Mouse (Mus musculus) heart, embryonic 16.5 days (tissue): ENCODE measurements at regions not wholly inside any gene's neighbourhood (a gene's known extent, or its start where the extent isn't known, plus 50 kb on each side); places are given as distances from the start of the nearest gene placed in this dataset.

Experiments
- ATAC-seq: fragments of 200-750 bp; cut with Nextera tagmentation; replicated peaks from 2 replicates; pipeline ENCODE4 v1.8.0; 2017; ENCODE audit warnings: moderate number of reproducible peaks; ENCODE audit not compliant: insufficient read depth, low FRiP score; ENCODE audit errors: extremely low read depth
- H3K27ac ChIP-seq: fragments of 300-500 bp; sonication (generic); 2 replicates; pipeline ENCODE4 v1.5.1; 2014; ENCODE audit warnings: mild to moderate bottlenecking, low read length, control low read depth, moderate library complexity
- H3K27me3 ChIP-seq: fragments of 300-500 bp; sonication (generic); 2 replicates; pipeline ENCODE4 v1.6.1; 2014; ENCODE audit warnings: low read length, mixed read lengths; ENCODE audit not compliant: control insufficient read depth, insufficient read depth
- H3K36me3 ChIP-seq: fragments of 300-500 bp; sonication (generic); 2 replicates; pipeline ENCODE4 v1.6.1; 2014; ENCODE audit not compliant: control insufficient read depth, insufficient read depth
- H3K4me1 ChIP-seq: fragments of 300-500 bp; sonication (generic); 2 replicates; pipeline ENCODE4 v1.6.1; 2014; ENCODE audit warnings: low read length, mixed read lengths; ENCODE audit not compliant: control insufficient read depth, insufficient read depth
- H3K4me2 ChIP-seq: fragments of 300-500 bp; sonication (generic); 2 replicates; pipeline ENCODE4 v1.6.1; 2014; ENCODE audit warnings: low read depth, mild to moderate bottlenecking, control low read depth, low read length
- H3K4me3 ChIP-seq: fragments of 300-500 bp; sonication (generic); 2 replicates; pipeline ENCODE4 v1.5.1; 2014; ENCODE audit warnings: mild to moderate bottlenecking, control low read depth, low read length
- H3K9ac ChIP-seq: fragments of 300-500 bp; sonication (generic); 2 replicates; pipeline ENCODE4 v1.6.1; 2014; ENCODE audit warnings: low read length, control low read depth
- H3K9me3 ChIP-seq: fragments of 300-500 bp; sonication (generic); replicated peaks from 2 replicates; pipeline ENCODE4 v1.6.1; 2016; ENCODE audit warnings: low read length; ENCODE audit not compliant: control insufficient read depth
- WGBS: fragments of 180-500 bp; shearing (Covaris S2); extraction: QIAGEN DNeasy Blood & Tissue Kit; methylation state at CpG from one replicate; pipeline ENCODE4 v1.1.7; 2014; 5-methylcytosine and 5-hydroxymethylcytosine counted together

DNA sequence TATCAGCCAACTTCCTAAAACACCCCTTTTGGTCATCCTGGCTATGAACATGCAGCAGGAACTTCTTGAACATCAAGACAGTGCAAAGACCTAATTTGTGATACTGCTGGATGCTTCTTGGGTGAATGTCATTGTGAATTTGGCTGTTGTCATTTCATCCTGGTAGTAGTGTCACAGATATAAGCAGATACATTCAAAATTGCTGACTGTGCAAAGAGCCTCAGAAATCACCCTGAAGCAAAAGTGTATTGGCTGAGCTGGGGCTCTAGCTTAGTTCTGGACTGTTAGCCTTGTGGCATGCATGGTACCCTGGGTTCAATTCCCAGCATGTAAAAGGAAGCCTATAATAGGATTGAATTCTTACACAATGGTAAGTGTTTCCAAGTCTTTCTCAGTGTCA is 590.1 kb upstream of the Id2 start:
- no peak overlapping the region for H3K27ac ChIP-seq
- no peaks in the 10 kb centered on the region for H3K27me3 ChIP-seq
- H3K9me3 ChIP-seq = no peaks in the 10 kb centered on the region
- no peaks in the 10 kb centered on the region for H3K36me3 ChIP-seq
- H3K4me2 ChIP-seq = no peak overlapping the region
- no peak for ATAC-seq
- no peak overlapping the region for H3K9ac ChIP-seq
- no peak overlapping the region for H3K4me3 ChIP-seq
- H3K4me1 ChIP-seq = no peaks in the 10 kb centered on the region

DNA sequence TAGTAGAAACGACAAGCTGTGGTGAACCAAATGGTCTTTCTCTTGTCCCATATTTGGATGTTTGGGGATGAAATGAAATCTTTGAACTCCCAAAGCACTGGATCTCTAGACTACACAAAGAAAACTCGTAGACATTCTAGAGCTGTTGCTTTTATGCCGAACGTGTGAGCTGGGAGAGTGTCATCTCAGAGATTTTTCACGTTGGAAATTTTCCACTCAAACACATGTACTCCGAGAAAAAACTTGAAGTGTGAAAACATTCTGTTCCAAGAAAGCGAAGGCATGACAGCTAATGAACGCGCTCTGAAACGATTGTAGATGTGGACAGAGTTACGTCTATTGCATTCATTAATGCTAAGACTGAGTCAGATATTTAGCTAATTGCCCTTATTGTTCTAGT is 579.7 kb upstream of the Id2 start:
- no peak overlapping the region for H3K4me2 ChIP-seq
- H3K9ac ChIP-seq = no peak overlapping the region
- no peaks in the 10 kb centered on the region for H3K27me3 ChIP-seq
- 84% methylated on average over 11 of the region's 11 CpGs for WGBS
- no peak for ATAC-seq
- no peaks in the 10 kb centered on the region for H3K9me3 ChIP-seq
- no peak overlapping the region for H3K27ac ChIP-seq
- H3K36me3 ChIP-seq = no peaks in the 10 kb centered on the region
- no peak overlapping the region for H3K4me3 ChIP-seq
- H3K4me1 ChIP-seq = no peaks in the 10 kb centered on the region

DNA sequence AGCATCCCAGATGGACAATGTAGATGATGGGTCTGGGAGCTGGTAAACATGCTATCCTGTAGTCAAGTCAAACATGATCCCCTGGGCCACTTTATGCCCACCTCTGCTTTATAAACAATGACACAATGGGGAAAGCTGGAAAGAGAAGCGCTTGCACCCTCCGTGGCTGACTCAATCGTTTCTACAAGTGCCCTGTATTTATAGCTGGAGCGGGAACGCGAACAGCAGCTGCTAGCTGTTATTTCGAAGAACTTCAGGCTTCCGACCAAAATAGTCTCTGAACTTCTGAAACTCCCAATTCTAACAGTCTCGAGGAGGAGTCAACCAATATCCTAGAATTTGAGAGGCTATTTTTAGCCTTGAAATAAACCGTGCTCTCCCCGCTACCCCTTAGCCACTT is 571.4 kb upstream of the Id2 start:
- Histone ChIP-seq H3K9ac (no peak overlapping the region), H3K9me3 (no peaks in the 10 kb centered on the region), H3K36me3 (no peaks in the 10 kb centered on the region), H3K27me3 (no peaks in the 10 kb centered on the region), H3K4me1 (no peaks in the 10 kb centered on the region), H3K4me3 (no peak overlapping the region), H3K27ac (no peak overlapping the region), H3K4me2 (no peak overlapping the region)
- ATAC-seq = no peak
- WGBS = 69% methylated on average over 11 of the region's 11 CpGs

DNA sequence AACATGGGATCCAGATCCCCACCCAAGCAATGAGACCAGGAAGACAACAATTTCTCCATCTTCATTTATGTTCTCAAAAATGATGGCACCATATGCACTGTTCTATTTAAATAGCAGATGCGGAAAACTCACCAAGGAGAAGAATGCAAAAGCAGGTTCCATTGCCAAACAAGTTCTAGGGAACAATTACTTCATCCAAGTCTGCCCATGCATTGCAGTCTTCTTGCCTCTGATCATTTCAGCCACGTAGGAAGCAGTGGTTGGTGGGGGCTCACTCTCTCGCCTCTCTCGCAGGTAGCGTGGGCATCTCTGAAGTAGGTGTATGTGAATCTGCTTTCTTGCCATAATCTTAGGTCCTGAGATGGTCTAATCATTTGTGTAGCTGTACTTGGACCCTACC is 557.5 kb upstream of the Id2 start:
- H3K4me2 ChIP-seq = no peak overlapping the region
- no peak overlapping the region for H3K4me3 ChIP-seq
- no peaks in the 10 kb centered on the region for H3K27me3 ChIP-seq
- H3K9ac ChIP-seq = no peak overlapping the region
- WGBS = 89% methylated on average over 5 of the region's 5 CpGs
- H3K9me3 ChIP-seq = peaks cover 3% of the 10 kb centered on the region; the same call in 1 of the 2 replicates
- no peaks in the 10 kb centered on the region for H3K4me1 ChIP-seq
- ATAC-seq = no peak
- H3K36me3 ChIP-seq = no peaks in the 10 kb centered on the region
- no peak overlapping the region for H3K27ac ChIP-seq

DNA sequence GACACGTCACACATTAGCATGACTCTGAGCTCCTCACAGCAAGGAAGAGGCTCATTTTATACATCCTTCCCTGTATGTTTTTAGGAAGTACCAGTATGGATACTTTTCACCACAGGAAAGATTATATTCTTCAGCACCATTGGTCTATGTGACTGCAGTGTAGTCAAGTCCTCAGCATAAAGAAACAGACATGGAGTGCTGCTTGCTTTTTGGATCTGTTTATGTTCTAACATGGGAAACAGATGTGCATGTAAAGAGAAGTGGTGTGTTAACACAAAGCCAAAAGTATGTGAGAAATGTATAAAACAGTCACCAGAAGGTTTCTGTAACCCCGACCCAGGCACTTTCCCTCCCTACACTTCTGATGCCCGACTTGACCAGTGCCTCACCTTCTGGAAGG is 553.3 kb upstream of the Id2 start:
- WGBS = 61% methylated on average over 3 of the region's 3 CpGs
- H3K27ac ChIP-seq = no peak overlapping the region
- H3K4me2 ChIP-seq = no peak overlapping the region
- no peaks in the 10 kb centered on the region for H3K36me3 ChIP-seq
- H3K4me3 ChIP-seq = no peak overlapping the region
- H3K4me1 ChIP-seq = no peaks in the 10 kb centered on the region
- H3K27me3 ChIP-seq = no peaks in the 10 kb centered on the region
- ATAC-seq = no peak
- H3K9me3 ChIP-seq = no peaks in the 10 kb centered on the region
- no peak overlapping the region for H3K9ac ChIP-seq

DNA sequence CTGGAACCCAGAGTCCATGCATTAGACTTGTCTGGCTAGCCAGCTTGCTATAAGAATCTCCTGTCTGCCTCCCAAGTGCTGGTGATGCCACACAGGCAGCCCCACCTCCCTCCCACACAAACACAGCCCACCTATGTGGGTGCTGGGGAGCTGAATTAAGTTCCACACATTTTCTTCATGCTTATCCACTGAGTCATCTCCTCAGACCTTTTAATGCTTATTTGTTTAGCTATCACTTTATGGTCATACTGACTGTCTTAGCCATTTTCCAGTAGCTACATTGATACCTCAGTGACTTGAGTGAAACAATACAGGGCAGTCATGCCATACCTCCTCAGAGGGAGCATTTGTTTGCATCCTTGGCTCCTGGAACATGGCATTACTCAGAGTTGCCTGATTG is 531.1 kb upstream of the Id2 start:
- H3K9ac ChIP-seq = no peak overlapping the region
- H3K36me3 ChIP-seq = no peaks in the 10 kb centered on the region
- H3K4me2 ChIP-seq = no peak overlapping the region
- no peaks in the 10 kb centered on the region for H3K27me3 ChIP-seq
- no peak for ATAC-seq
- H3K4me1 ChIP-seq = peaks cover 9% of the 10 kb centered on the region; the same call in 1 of the 2 replicates
- no peak overlapping the region for H3K27ac ChIP-seq
- H3K9me3 ChIP-seq = no peaks in the 10 kb centered on the region
- no peak overlapping the region for H3K4me3 ChIP-seq

DNA sequence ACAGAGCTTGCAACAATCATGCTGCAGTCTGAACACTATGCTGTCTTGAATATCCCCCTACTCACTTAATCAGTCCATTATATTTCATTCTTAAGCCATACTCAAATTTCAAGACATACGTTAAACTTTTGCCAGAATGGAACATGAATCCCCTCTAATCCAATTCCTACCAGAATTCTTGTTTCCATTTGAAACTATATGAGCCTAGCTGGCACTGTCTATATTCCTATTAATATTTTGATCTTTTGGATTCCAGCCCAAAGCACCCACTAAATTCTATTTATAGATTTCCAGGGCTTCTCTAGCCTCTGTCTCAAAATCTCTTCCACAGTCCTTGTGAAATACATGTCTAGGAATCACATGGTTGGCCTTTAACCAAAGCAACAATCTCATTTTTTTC is 528.9 kb upstream of the Id2 start:
- H3K27ac ChIP-seq = peak overlapping the region; percentile 39
- no peak overlapping the region for H3K4me3 ChIP-seq
- no peaks in the 10 kb centered on the region for H3K9me3 ChIP-seq
- no peak overlapping the region for H3K4me2 ChIP-seq
- no peak overlapping the region for H3K9ac ChIP-seq
- ATAC-seq = no peak
- no peaks in the 10 kb centered on the region for H3K36me3 ChIP-seq
- 71% methylated on average over 1 of the region's 1 CpGs for WGBS
- H3K4me1 ChIP-seq = peaks cover 9% of the 10 kb centered on the region; the same call in 1 of the 2 replicates
- no peaks in the 10 kb centered on the region for H3K27me3 ChIP-seq

DNA sequence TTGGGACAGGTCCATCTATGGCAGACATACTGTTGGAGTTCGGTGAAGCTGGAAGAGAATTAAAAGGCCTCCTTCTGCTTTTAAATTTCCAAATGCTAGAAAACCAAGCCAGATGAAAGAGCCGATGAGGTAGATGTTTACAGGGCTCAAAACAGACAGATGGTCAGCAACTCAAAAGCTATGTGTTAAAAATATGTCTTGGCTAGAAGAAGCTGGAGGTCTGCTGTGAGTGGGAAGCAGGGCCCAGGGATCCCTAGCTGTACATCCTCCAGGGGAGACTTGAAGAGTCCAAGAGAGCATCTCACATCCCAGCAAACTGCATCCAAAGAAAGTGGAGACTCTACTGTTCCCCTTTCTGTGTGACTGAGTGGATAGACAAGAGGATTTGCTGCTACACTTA is 526.5 kb upstream of the Id2 start:
- no peak for ATAC-seq
- WGBS = 96% methylated on average over 2 of the region's 2 CpGs

DNA sequence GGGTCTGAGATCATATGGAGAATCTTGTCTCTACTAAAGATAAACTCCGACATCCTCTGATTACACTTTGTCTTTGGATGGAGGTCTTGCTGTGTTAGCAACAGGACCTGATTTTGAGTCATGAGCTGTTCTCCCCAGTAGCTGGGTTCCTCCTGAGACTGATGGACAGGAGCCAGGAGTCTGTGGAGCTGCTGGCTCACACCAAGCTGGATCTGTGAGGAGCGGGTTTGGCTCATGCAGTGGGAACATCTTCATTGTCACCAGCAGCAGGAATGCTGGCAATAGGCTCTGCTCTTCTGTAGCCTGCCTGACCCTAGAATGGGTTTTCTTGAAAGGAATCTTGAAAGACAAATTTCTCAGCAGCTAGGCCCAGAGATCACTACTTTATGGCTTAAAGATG is 524.2 kb upstream of the Id2 start:
- Histone ChIP-seq H3K4me3 (no peak overlapping the region), H3K27ac (no peak overlapping the region), H3K9me3 (no peaks in the 10 kb centered on the region), H3K4me2 (no peak overlapping the region), H3K27me3 (no peaks in the 10 kb centered on the region), H3K36me3 (no peaks in the 10 kb centered on the region), H3K9ac (no peak overlapping the region), H3K4me1 (peaks cover 12% of the 10 kb centered on the region; the same call in 1 of the 2 replicates)
- ATAC-seq = no peak
- WGBS = 76% methylated on average over 2 of the region's 2 CpGs

More for the DNA sequence above, 526.5 kb upstream of the Id2 start:
- Histone ChIP-seq H3K9ac (no peak overlapping the region), H3K4me3 (no peak overlapping the region), H3K4me2 (no peak overlapping the region), H3K27me3 (no peaks in the 10 kb centered on the region), H3K36me3 (no peaks in the 10 kb centered on the region), H3K27ac (no peak overlapping the region), H3K9me3 (no peaks in the 10 kb centered on the region), H3K4me1 (peaks cover 9% of the 10 kb centered on the region; the same call in 1 of the 2 replicates)

DNA sequence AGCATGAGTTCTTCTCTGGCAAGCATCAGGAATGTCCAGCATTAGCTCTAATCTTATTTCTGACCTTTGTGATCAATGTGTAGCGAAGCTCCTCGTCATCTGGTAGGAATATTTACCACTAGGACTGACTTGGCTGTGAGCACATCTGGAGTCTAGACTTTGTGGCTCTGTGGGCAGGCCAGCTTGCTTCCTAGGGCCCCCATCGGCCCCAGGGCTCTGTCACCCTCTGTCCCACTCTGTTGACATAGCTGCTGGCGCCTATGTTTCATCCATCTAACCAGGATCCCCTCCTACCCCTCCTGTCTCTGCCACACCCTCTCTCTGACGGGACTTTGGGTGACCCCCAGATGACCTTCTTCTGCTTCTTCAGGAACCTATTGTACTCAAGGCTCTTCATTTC is 520.6 kb upstream of the Id2 start:
- Histone ChIP-seq H3K27me3 (no peaks in the 10 kb centered on the region), H3K4me2 (no peak overlapping the region), H3K4me1 (peaks cover 7% of the 10 kb centered on the region; the same call in 1 of the 2 replicates), H3K36me3 (no peaks in the 10 kb centered on the region), H3K9me3 (no peaks in the 10 kb centered on the region), H3K9ac (no peak overlapping the region), H3K4me3 (no peak overlapping the region), H3K27ac (no peak overlapping the region)
- 32% methylated on average over 5 of the region's 5 CpGs for WGBS
- no peak for ATAC-seq
